Mouse (Mus musculus): ENCODE measurements at regions not wholly inside any gene's neighbourhood (a gene's known extent, or its start where the extent isn't known, plus 50 kb on each side); places are given as distances from the start of the nearest gene placed in this dataset.

GRCm38 (mm10) chr7:136780708-136781107, 113.7 kb upstream of the Mgmt start:
- H3K9me3 ChIP-seq (ENCODE audit: control insufficient read depth, low read length), result no peaks in the 10 kb centered on the region
- no peak overlapping the region for H3K27ac ChIP-seq (ENCODE audit: low read depth, low read length)
- H3K4me2 ChIP-seq, result no peak overlapping the region
- H3K36me3 ChIP-seq (ENCODE audit: control insufficient read depth, insufficient read depth, low read length), result no peaks in the 10 kb centered on the region
- no peaks in the 10 kb centered on the region for H3K4me1 ChIP-seq (ENCODE audit: control insufficient read depth, insufficient read depth, low read length)
- no peak overlapping the region for H3K9ac ChIP-seq (ENCODE audit: low read length)
- 87% methylated on average over 11 of the region's 11 CpGs for WGBS
- no peak for DNase-seq (ENCODE audit: low spot score, missing footprints)
- no peak overlapping the region for H3K4me3 ChIP-seq (ENCODE audit: low read depth, low read length)
- ATAC-seq (ENCODE audit: low FRiP score), result no peak
- no peaks in the 10 kb centered on the region for H3K27me3 ChIP-seq (ENCODE audit: control insufficient read depth, insufficient read depth, low read length)

- whole genome bisulfite sequencing, result 88% methylated on average over 2 of the region's 2 CpGs
- H3K36me3 ChIP-seq (ENCODE audit: control insufficient read depth, insufficient read depth, low read length), result no peaks in the 10 kb centered on the region
Observed at GRCm38 (mm10) chr7:136791162-136791561, 103.3 kb upstream of the Mgmt start.

GRCm38 (mm10) chr7:136792131-136792530, 102.3 kb upstream of the Mgmt start:
- H3K27me3 ChIP-seq (ENCODE audit: control insufficient read depth, insufficient read depth, low read length), result no peaks in the 10 kb centered on the region
- no peak overlapping the region for H3K4me2 ChIP-seq
- H3K4me3 ChIP-seq (ENCODE audit: low read depth, low read length), result no peak overlapping the region
- no peak overlapping the region for H3K9ac ChIP-seq (ENCODE audit: low read length)
- H3K36me3 ChIP-seq (ENCODE audit: control insufficient read depth, insufficient read depth, low read length), result no peaks in the 10 kb centered on the region
- no peak overlapping the region for H3K27ac ChIP-seq (ENCODE audit: low read depth, low read length)
- H3K9me3 ChIP-seq (ENCODE audit: control insufficient read depth, low read length), result no peaks in the 10 kb centered on the region
- DNase-seq (ENCODE audit: low spot score, missing footprints), result no peak
- no peaks in the 10 kb centered on the region for H3K4me1 ChIP-seq (ENCODE audit: control insufficient read depth, insufficient read depth, low read length)
- ATAC-seq (ENCODE audit: low FRiP score), result no peak
- WGBS, result 83% methylated on average over 5 of the region's 5 CpGs

More at GRCm38 (mm10) chr7:136791162-136791561, 103.3 kb upstream of the Mgmt start:
- no peak overlapping the region for H3K27ac ChIP-seq (ENCODE audit: low read depth, low read length)
- no peaks in the 10 kb centered on the region for H3K9me3 ChIP-seq (ENCODE audit: control insufficient read depth, low read length)
- H3K4me1 ChIP-seq (ENCODE audit: control insufficient read depth, insufficient read depth, low read length), result no peaks in the 10 kb centered on the region
- no peaks in the 10 kb centered on the region for H3K27me3 ChIP-seq (ENCODE audit: control insufficient read depth, insufficient read depth, low read length)
- no peak overlapping the region for H3K4me3 ChIP-seq (ENCODE audit: low read depth, low read length)
- no peak for ATAC-seq (ENCODE audit: low FRiP score)
- no peak overlapping the region for H3K4me2 ChIP-seq
- H3K9ac ChIP-seq (ENCODE audit: low read length), result no peak overlapping the region
- no peak for DNase-seq (ENCODE audit: low spot score, missing footprints)

- Histone ChIP-seq H3K9me3 (ENCODE audit: control insufficient read depth, low read length) (no peaks in the 10 kb centered on the region), H3K27ac (ENCODE audit: low read depth, low read length) (no peak overlapping the region), H3K4me1 (ENCODE audit: control insufficient read depth, insufficient read depth, low read length) (peaks cover 7% of the 10 kb centered on the region; the same call in 1 of the 2 replicates), H3K4me2 (no peak overlapping the region), H3K4me3 (ENCODE audit: low read depth, low read length) (no peak overlapping the region), H3K27me3 (ENCODE audit: control insufficient read depth, insufficient read depth, low read length) (no peaks in the 10 kb centered on the region), H3K9ac (ENCODE audit: low read length) (no peak overlapping the region), H3K36me3 (ENCODE audit: control insufficient read depth, insufficient read depth, low read length) (no peaks in the 10 kb centered on the region)
- DNase-seq (ENCODE audit: low spot score, missing footprints), result no peak
- ATAC-seq (ENCODE audit: low FRiP score), result no peak
Observed at GRCm38 (mm10) chr7:136796415-136796814, 98.0 kb upstream of the Mgmt start.

- no peak overlapping the region for H3K27ac ChIP-seq (ENCODE audit: low read depth, low read length)
- H3K4me1 ChIP-seq (ENCODE audit: control insufficient read depth, insufficient read depth, low read length), result peaks cover 9% of the 10 kb centered on the region; the same call in 1 of the 2 replicates
- ATAC-seq (ENCODE audit: low FRiP score), result peak; percentile 67
- no peak overlapping the region for H3K9ac ChIP-seq (ENCODE audit: low read length)
- H3K36me3 ChIP-seq (ENCODE audit: control insufficient read depth, insufficient read depth, low read length), result no peaks in the 10 kb centered on the region
- DNase-seq (ENCODE audit: low spot score, missing footprints), result no peak
- no peak overlapping the region for H3K4me2 ChIP-seq
- no peaks in the 10 kb centered on the region for H3K27me3 ChIP-seq (ENCODE audit: control insufficient read depth, insufficient read depth, low read length)
- no peaks in the 10 kb centered on the region for H3K9me3 ChIP-seq (ENCODE audit: control insufficient read depth, low read length)
- H3K4me3 ChIP-seq (ENCODE audit: low read depth, low read length), result no peak overlapping the region
- 39% methylated on average over 11 of the region's 11 CpGs for WGBS
Observed at GRCm38 (mm10) chr7:136797780-136798435, 96.5 kb upstream of the Mgmt start.

- Histone ChIP-seq H3K4me2 (no peak overlapping the region), H3K9ac (ENCODE audit: low read length) (no peak overlapping the region), H3K4me1 (ENCODE audit: control insufficient read depth, insufficient read depth, low read length) (peaks cover 9% of the 10 kb centered on the region; the same call in 1 of the 2 replicates), H3K36me3 (ENCODE audit: control insufficient read depth, insufficient read depth, low read length) (no peaks in the 10 kb centered on the region), H3K27me3 (ENCODE audit: control insufficient read depth, insufficient read depth, low read length) (no peaks in the 10 kb centered on the region), H3K9me3 (ENCODE audit: control insufficient read depth, low read length) (no peaks in the 10 kb centered on the region), H3K4me3 (ENCODE audit: low read depth, low read length) (no peak overlapping the region), H3K27ac (ENCODE audit: low read depth, low read length) (no peak overlapping the region)
- DNase-seq (ENCODE audit: low spot score, missing footprints), result no peak
- ATAC-seq (ENCODE audit: low FRiP score), result no peak
- 91% methylated on average over 3 of the region's 3 CpGs for WGBS
Observed at GRCm38 (mm10) chr7:136798605-136799004, 95.8 kb upstream of the Mgmt start.

- Histone ChIP-seq H3K4me2 (no peak overlapping the region), H3K36me3 (ENCODE audit: control insufficient read depth, insufficient read depth, low read length) (no peaks in the 10 kb centered on the region), H3K4me1 (ENCODE audit: control insufficient read depth, insufficient read depth, low read length) (no peaks in the 10 kb centered on the region), H3K27ac (ENCODE audit: low read depth, low read length) (no peak overlapping the region), H3K9ac (ENCODE audit: low read length) (no peak overlapping the region), H3K4me3 (ENCODE audit: low read depth, low read length) (no peak overlapping the region), H3K27me3 (ENCODE audit: control insufficient read depth, insufficient read depth, low read length) (no peaks in the 10 kb centered on the region), H3K9me3 (ENCODE audit: control insufficient read depth, low read length) (peaks cover 2% of the 10 kb centered on the region; the same call in 1 of the 2 replicates)
- DNase-seq (ENCODE audit: low spot score, missing footprints) (no peak), ATAC-seq (ENCODE audit: low FRiP score) (no peak)
- WGBS, result 95% methylated on average over 6 of the region's 6 CpGs
Observed at GRCm38 (mm10) chr7:136807101-136807500, 87.3 kb upstream of the Mgmt start.

GRCm38 (mm10) chr7:136807968-136808367, 86.4 kb upstream of the Mgmt start:
- H3K9me3 ChIP-seq (ENCODE audit: control insufficient read depth, low read length), result peaks cover 2% of the 10 kb centered on the region; the same call in 1 of the 2 replicates
- no peaks in the 10 kb centered on the region for H3K27me3 ChIP-seq (ENCODE audit: control insufficient read depth, insufficient read depth, low read length)
- ATAC-seq (ENCODE audit: low FRiP score) (no peak), DNase-seq (ENCODE audit: low spot score, missing footprints) (no peak)
- H3K9ac ChIP-seq (ENCODE audit: low read length), result no peak overlapping the region
- H3K4me1 ChIP-seq (ENCODE audit: control insufficient read depth, insufficient read depth, low read length), result no peaks in the 10 kb centered on the region
- H3K36me3 ChIP-seq (ENCODE audit: control insufficient read depth, insufficient read depth, low read length), result no peaks in the 10 kb centered on the region
- H3K4me3 ChIP-seq (ENCODE audit: low read depth, low read length), result no peak overlapping the region
- H3K4me2 ChIP-seq, result no peak overlapping the region
- H3K27ac ChIP-seq (ENCODE audit: low read depth, low read length), result no peak overlapping the region

- DNase-seq (ENCODE audit: low spot score, missing footprints), result no peak
- Histone ChIP-seq H3K4me2 (no peak overlapping the region), H3K4me1 (ENCODE audit: control insufficient read depth, insufficient read depth, low read length) (no peaks in the 10 kb centered on the region), H3K27ac (ENCODE audit: low read depth, low read length) (no peak overlapping the region), H3K36me3 (ENCODE audit: control insufficient read depth, insufficient read depth, low read length) (no peaks in the 10 kb centered on the region), H3K4me3 (ENCODE audit: low read depth, low read length) (no peak overlapping the region), H3K27me3 (ENCODE audit: control insufficient read depth, insufficient read depth, low read length) (no peaks in the 10 kb centered on the region), H3K9me3 (ENCODE audit: control insufficient read depth, low read length) (peaks cover 2% of the 10 kb centered on the region; the same call in 1 of the 2 replicates), H3K9ac (ENCODE audit: low read length) (no peak overlapping the region)
- ATAC-seq (ENCODE audit: low FRiP score), result no peak
- 83% methylated on average over 8 of the region's 8 CpGs for WGBS
Observed at GRCm38 (mm10) chr7:136809576-136809975, 84.8 kb upstream of the Mgmt start.
